Comparison of ENCODE assay signal across 8 mouse cellular contexts in genomic region chr10:111925489-111925860, GRCm38 (mm10). TPM values are rescaled to one million over a fixed set of nuclear protein-coding genes. Genes with fewer than 3 reads are reported as not detected.
DNase-seq lines count a peak whose midpoint lies in the region; TF ChIP-seq lines count a peak whose summit lies in the region.

No protein-coding gene starts in this region.

- 0 out of 2 replicates have a peak overlapping the region, but pooled peaks have one; percentile 5 for H3K4me3 ChIP-seq in left cerebral cortex, adult 2 months

- peak; percentile 89 for DNase-seq in adipocyte (ENCODE audit: low spot score)
- DNase-seq in embryo, embryonic 10 days (ENCODE audit: low spot score) = peak; percentile 88
- peak; percentile 85 for DNase-seq in gastrocnemius, postnatal 14 days
- peak; percentile 84 for DNase-seq in induced T-regulatory cell, adult 2 months (ENCODE audit: low read depth)
- peak; percentile 87 to 91 for DNase-seq in left cerebral cortex, adult 2 months (ENCODE audit: extremely low spot score in 1 of 2, low spot score in 2 of 2)
- peak; percentile 94 for DNase-seq in mesoderm, embryonic 11.5 days (ENCODE audit: low read depth, low spot score)
- peak; percentile 75 for DNase-seq in right cerebral cortex, postnatal 36 days (ENCODE audit: low spot score in 2 of 2)
- DNase-seq in yolk sac, embryonic 10.5 days (ENCODE audit: low spot score) = peak; percentile 76

- peak; percentile 82 for TF ChIP-seq CTCF in left cerebral cortex, adult 2 months (IDR thresholded peaks at IDR 0.05)

- H3K27ac ChIP-seq in left cerebral cortex, adult 2 months = no peak overlapping the region

- intact Hi-C loops in gastrocnemius, postnatal 14 days (cut with DNase I; ENCODE audit: low total_unique reads) = no loop called here
- intact Hi-C loops in left cerebral cortex, adult 2 months (cut with DNase I) = loop anchor here (1.0 kb wide), 1 partner anchor 419 kb away; the partner anchor contains the start of gene Phlda1

RNA-seq across cellular contexts. Expression of gene Krr1, which starts 47.0 kb away (rescaled TPM):
- total RNA-seq in gastrocnemius, postnatal 14 days (2021) = 10 to 100 TPM; 20.8 to 23.1 TPM
- 10 to 100 TPM; 38.0 to 42.6 TPM for total RNA-seq in left cerebral cortex, adult 2 months (2021)
